Mouse (Mus musculus) c-Kit-positive CD71-positive TER-119-positive erythroid progenitor cells, embryonic 14.5 days (primary cell): Measurements from ENCODE around the gene Filip1l.

Experiments used
- DNase-seq: peaks from one replicate; pipeline ENCODE4 v3.0.0-alpha.2; 2013; ENCODE audit warnings: low spot score

Filip1l gene

GRCm38 (mm10) chr16:57352751-57353150 lies at the start of gene Filip1l:
Gene Filip1l (plus strand): TSS chr16:57353093.
- no peak for DNase-seq

GRCm38 (mm10) chr16:57303716-57304115 lies 49.2 kb upstream of the Filip1l start:
- DNase-seq = no peak

- no peak for DNase-seq
Observed at GRCm38 (mm10) chr16:57305463-57305862, 47.4 kb upstream of the Filip1l start.

GRCm38 (mm10) chr16:57312130-57312529 lies 40.8 kb upstream of the Filip1l start:
- no peak for DNase-seq

- DNase-seq = no peak
Observed at GRCm38 (mm10) chr16:57313487-57313886, 39.4 kb upstream of the Filip1l start.

GRCm38 (mm10) chr16:57314236-57314635 lies 38.7 kb upstream of the Filip1l start:
- no peak for DNase-seq

- DNase-seq = no peak
Observed at GRCm38 (mm10) chr16:57315026-57315425, 37.9 kb upstream of the Filip1l start.

GRCm38 (mm10) chr16:57317127-57317526 lies 35.8 kb upstream of the Filip1l start:
- no peak for DNase-seq

- no peak for DNase-seq
Observed at GRCm38 (mm10) chr16:57317882-57318636, 34.8 kb upstream of the Filip1l start.

GRCm38 (mm10) chr16:57318637-57319125 lies 34.2 kb upstream of the Filip1l start:
- DNase-seq = no peak

GRCm38 (mm10) chr16:57319284-57320124 lies 33.4 kb upstream of the Filip1l start:
- DNase-seq = no peak

- no peak for DNase-seq
Observed at GRCm38 (mm10) chr16:57326996-57327395, 25.9 kb upstream of the Filip1l start.

GRCm38 (mm10) chr16:57329028-57329427 lies 23.9 kb upstream of the Filip1l start:
- DNase-seq = no peak

GRCm38 (mm10) chr16:57330111-57330510 lies 22.8 kb upstream of the Filip1l start:
- DNase-seq = no peak

- DNase-seq = no peak
Observed at GRCm38 (mm10) chr16:57332301-57332700, 20.6 kb upstream of the Filip1l start.

GRCm38 (mm10) chr16:57336770-57337423 lies 16.0 kb upstream of the Filip1l start:
- DNase-seq = no peak

GRCm38 (mm10) chr16:57339765-57340612 lies 12.9 kb upstream of the Filip1l start:
- DNase-seq = no peak

GRCm38 (mm10) chr16:57340613-57340898 lies 12.3 kb upstream of the Filip1l start:
- no peak for DNase-seq

GRCm38 (mm10) chr16:57346258-57346657 lies 6.6 kb upstream of the Filip1l start:
- DNase-seq = no peak

GRCm38 (mm10) chr16:57349039-57349438 lies 3.9 kb upstream of the Filip1l start:
- DNase-seq = no peak

GRCm38 (mm10) chr16:57349689-57350088 lies 3.2 kb upstream of the Filip1l start:
- no peak for DNase-seq
